Comparison of ENCODE assay signal across 8 mouse cellular contexts in genomic region chr11:30197564-30198090, GRCm38 (mm10).
A peak's percentile ranks its signal among the peaks of the same experiment; 100 is the strongest.
DNase-seq lines count a peak whose midpoint lies in the region; ATAC-seq lines count a peak whose summit lies in the region.

No protein-coding gene starts in this region.

- no peaks in the 10 kb centered on the region for H3K36me3 ChIP-seq in embryonic facial prominence, embryonic 12.5 days
- H3K36me3 ChIP-seq in heart, embryonic 15.5 days: peaks cover 8% of the 10 kb centered on the region
- 0 out of 2 replicates have a peak, but pooled peaks cover 3% of the 10 kb centered on the region for H3K36me3 ChIP-seq in limb, embryonic 11.5 days (ENCODE audit: control insufficient read depth, insufficient read depth, low read length)
- peaks cover 3% of the 10 kb centered on the region; the same call in 1 of the 2 replicates for H3K36me3 ChIP-seq in midbrain, embryonic 10.5 days

- H3K27ac ChIP-seq in embryonic facial prominence, embryonic 12.5 days: peak overlapping the region; percentile 88
- peak overlapping the region; percentile 87 for H3K27ac ChIP-seq in heart, embryonic 15.5 days
- peak overlapping the region; percentile 87 for H3K27ac ChIP-seq in limb, embryonic 11.5 days (replicated peaks; ENCODE audit: low read depth, low read length)
- H3K27ac ChIP-seq in midbrain, embryonic 10.5 days (replicated peaks): peak overlapping the region; percentile 88

- WGBS in embryonic facial prominence, embryonic 12.5 days: under 1% methylated on average over 21 of the region's 21 CpGs
- 6% methylated on average over 21 of the region's 21 CpGs for WGBS in heart, embryonic 15.5 days
- under 1% methylated on average over 21 of the region's 21 CpGs for WGBS in limb, embryonic 11.5 days
- WGBS in midbrain, embryonic 10.5 days: 2% methylated on average over 21 of the region's 21 CpGs

- ATAC-seq in embryonic facial prominence, embryonic 12.5 days (ENCODE audit: insufficient number of reproducible peaks, insufficient read depth, low FRiP score, low TSS enrichment): peak; percentile 56
- ATAC-seq in heart, embryonic 15.5 days (replicated peaks; ENCODE audit: insufficient number of reproducible peaks, insufficient read depth, low FRiP score, low read depth): peak; percentile 66
- peak; percentile 80 for ATAC-seq in limb, embryonic 11.5 days (ENCODE audit: insufficient number of reproducible peaks, low FRiP score, low TSS enrichment, low read depth)

- peak overlapping the region; percentile 57 for H3K4me3 ChIP-seq in embryonic facial prominence, embryonic 12.5 days
- H3K4me3 ChIP-seq in heart, embryonic 15.5 days: peak overlapping the region; percentile 55
- H3K4me3 ChIP-seq in limb, embryonic 11.5 days (ENCODE audit: low read depth, low read length): peak overlapping the region; percentile 54
- peak overlapping the region; percentile 62 for H3K4me3 ChIP-seq in midbrain, embryonic 10.5 days

- no peaks in the 10 kb centered on the region for H3K9me3 ChIP-seq in embryonic facial prominence, embryonic 12.5 days
- no peaks in the 10 kb centered on the region for H3K9me3 ChIP-seq in heart, embryonic 15.5 days (replicated peaks)
- no peaks in the 10 kb centered on the region for H3K9me3 ChIP-seq in limb, embryonic 11.5 days (ENCODE audit: control insufficient read depth, low read length)
- H3K9me3 ChIP-seq in midbrain, embryonic 10.5 days (replicated peaks): no peaks in the 10 kb centered on the region

- H3K27me3 ChIP-seq in embryonic facial prominence, embryonic 12.5 days: no peaks in the 10 kb centered on the region
- no peaks in the 10 kb centered on the region for H3K27me3 ChIP-seq in heart, embryonic 15.5 days
- H3K27me3 ChIP-seq in limb, embryonic 11.5 days (ENCODE audit: control insufficient read depth, insufficient read depth, low read length): no peaks in the 10 kb centered on the region
- no peaks in the 10 kb centered on the region for H3K27me3 ChIP-seq in midbrain, embryonic 10.5 days (ENCODE audit: low read depth, poor library complexity, severe bottlenecking)

- H3K4me1 ChIP-seq in embryonic facial prominence, embryonic 12.5 days: peaks cover 27% of the 10 kb centered on the region; the same call in 1 of the 2 replicates
- H3K4me1 ChIP-seq in heart, embryonic 15.5 days (replicated peaks): peaks cover 66% of the 10 kb centered on the region
- H3K4me1 ChIP-seq in limb, embryonic 11.5 days (ENCODE audit: control insufficient read depth, insufficient read depth, low read length): no peaks in the 10 kb centered on the region
- H3K4me1 ChIP-seq in midbrain, embryonic 10.5 days: peaks cover 31% of the 10 kb centered on the region

- H3K9ac ChIP-seq in embryonic facial prominence, embryonic 12.5 days: peak overlapping the region; percentile 59
- H3K9ac ChIP-seq in heart, embryonic 15.5 days: peak overlapping the region; percentile 57
- H3K9ac ChIP-seq in limb, embryonic 11.5 days (ENCODE audit: low read length): peak overlapping the region; percentile 70

- peak; percentile 52 to 59 for DNase-seq in B cell, adult 2 months
- peak; percentile 83 for DNase-seq in adrenal gland, adult 2 months
- peak; percentile 76 for DNase-seq in limb, embryonic 11.5 days (ENCODE audit: low spot score)
- DNase-seq in midbrain, embryonic 10.5 days (ENCODE audit: low spot score): peak; percentile 63
- DNase-seq in spleen, postnatal 36 days (ENCODE audit: low spot score in 2 of 2): peak; percentile 40 to 50
- DNase-seq in left cerebral cortex, postnatal 14 days (ENCODE audit: low spot score in 2 of 2): no peak

- intact Hi-C loops in left cerebral cortex, postnatal 14 days (cut with DNase I): no loop called here

- peak overlapping the region; percentile 88 for H3K4me2 ChIP-seq in embryonic facial prominence, embryonic 12.5 days (replicated peaks)
- H3K4me2 ChIP-seq in heart, embryonic 15.5 days: peak overlapping the region; percentile 81
- peak overlapping the region; percentile 80 for H3K4me2 ChIP-seq in limb, embryonic 11.5 days (ENCODE audit: low read depth, severe bottlenecking)

Comparison
In these comparisons a context has a peak if more than half of its experiments do, and no peak if none do; other contexts are left out.
1. DNase-seq: peak in B cell, adult 2 months (2 of 2), adrenal gland, adult 2 months (single experiment), limb, embryonic 11.5 days (single experiment), midbrain, embryonic 10.5 days (single experiment) and spleen, postnatal 36 days (2 of 2); none in left cerebral cortex, postnatal 14 days (0 of 2).
2. Peak in every context shown above with its lines, with median percentiles within 50 percentile points of each other: ATAC-seq, H3K27ac ChIP-seq, H3K4me2 ChIP-seq, H3K4me3 ChIP-seq and H3K9ac ChIP-seq.